Mouse (Mus musculus) thymus, postnatal 14 days (tissue): ENCODE data around the gene Dmrta2.
A peak's percentile ranks its signal among the peaks of the same experiment; 100 is the strongest.

Experiments used
- DNase-seq: peaks from one replicate; pipeline ENCODE4 v3.0.0; 2021

Gene Dmrta2

GRCm38 (mm10) chr4:109979461-109980320 is 1.8 kb downstream of the Dmrta2 start:
- no peak for DNase-seq

- no peak for DNase-seq
These were observed 2.6 kb downstream of the Dmrta2 start for GRCm38 (mm10) chr4:109980321-109981082.

DNA sequence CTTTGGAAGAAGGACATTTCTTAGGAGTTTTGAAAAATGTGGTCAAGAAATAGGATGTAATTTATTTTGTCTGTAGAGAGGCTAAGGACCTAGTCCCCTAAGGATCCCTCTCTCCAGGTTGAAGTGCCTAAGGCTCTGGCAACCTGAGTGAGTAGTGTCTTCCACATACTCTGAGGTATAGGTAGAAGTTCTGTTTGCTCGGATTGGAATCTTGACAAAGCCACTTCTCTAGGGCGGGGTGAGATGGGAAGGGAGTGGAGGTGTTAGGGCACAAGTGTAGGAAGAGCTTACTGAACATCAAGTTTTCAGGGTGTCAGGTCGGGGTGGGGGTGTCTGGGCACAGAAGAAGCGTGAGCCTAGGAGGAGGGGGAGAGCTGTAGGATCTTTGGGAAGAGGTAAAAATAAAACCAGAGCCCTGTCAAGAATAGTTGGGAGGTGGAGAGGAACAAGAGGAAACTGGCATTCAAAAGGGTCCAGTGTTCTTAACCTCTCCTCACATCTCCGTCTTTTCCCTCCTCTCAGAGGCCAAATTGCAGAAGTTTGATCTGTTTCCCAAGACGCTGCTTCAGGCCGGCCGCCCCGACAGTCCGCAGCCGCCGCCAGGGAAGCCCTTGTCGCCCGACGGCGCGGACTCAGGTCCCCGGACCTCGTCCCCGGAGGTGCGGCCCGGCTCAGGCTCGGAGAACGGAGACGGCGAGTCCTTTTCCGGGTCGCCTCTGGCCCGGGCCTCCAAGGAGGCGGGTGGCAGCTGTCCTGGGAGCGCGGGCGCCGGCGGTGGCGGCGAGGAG is 3.4 kb downstream of the Dmrta2 start:
- DNase-seq: no peak

GRCm38 (mm10) chr4:109981871-109982680 is 4.2 kb downstream of the Dmrta2 start:
- DNase-seq: no peak

DNA sequence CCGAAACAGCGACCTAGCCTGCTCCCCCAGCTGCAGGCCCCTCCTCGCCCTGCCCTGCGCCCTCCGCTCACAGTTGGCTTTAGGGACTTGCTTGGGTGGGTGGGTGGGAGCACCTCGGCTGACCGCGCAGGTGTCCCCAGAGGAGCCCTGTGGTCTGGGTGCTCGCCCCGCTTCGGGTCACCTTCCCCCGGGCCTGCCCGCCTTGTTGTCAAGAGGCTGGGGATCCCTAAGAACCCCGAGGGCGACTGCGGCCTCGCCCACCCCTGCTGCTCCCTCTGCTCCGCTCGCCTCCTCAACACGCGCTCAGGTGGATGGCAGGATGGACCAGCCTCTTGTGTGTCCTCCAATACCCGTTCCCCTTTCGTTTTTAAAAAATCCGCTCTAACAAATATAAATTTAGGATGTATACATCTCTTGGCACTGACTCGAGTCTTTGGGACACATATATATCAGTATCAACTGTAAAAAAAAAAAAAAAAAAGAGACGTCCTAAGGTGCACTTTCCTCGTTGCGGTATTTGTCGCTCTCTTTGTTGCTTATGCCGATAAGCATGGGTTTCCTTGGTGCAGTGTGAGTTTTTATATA is 4.9 kb downstream of the Dmrta2 start:
- DNase-seq: no peak

DNA sequence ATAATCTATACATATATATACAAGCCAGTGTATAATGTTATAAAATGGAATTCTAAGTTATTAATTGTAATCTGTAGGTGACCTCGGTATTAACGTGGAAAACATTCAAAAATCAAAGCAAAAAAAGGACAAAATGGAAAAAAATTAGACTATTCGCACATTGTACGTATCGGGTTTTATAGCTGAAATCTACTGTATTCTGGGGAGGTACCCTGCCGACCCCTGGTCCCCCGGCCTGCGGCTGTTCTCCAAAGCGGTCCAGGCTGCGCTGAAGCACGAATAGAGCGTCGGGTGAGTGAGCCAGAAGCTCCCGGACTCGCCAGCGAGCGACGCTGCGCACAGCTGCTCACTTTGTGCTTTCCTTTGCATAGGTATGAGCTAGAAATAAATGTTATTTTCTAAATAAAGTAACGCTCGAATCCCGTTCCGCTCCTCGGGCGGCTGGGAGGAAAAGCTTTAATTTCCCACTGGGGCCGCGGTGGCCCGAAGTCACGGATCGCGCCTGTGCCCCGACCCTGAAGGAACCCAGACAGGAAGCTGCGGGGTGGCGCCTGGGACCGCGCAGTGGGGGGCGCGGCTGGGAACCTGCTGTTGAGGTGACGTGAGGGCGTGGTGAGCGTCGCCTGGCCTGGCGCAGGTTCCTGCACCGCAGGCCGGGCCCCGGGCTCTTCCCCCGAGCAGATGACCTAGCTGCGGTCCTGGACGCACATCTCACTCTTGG is 5.6 kb downstream of the Dmrta2 start:
- DNase-seq: peak; percentile 8

GRCm38 (mm10) chr4:109984011-109984411 is 6.2 kb downstream of the Dmrta2 start:
- no peak for DNase-seq

- no peak for DNase-seq
These were observed 6.9 kb downstream of the Dmrta2 start for GRCm38 (mm10) chr4:109984496-109985423.

DNA sequence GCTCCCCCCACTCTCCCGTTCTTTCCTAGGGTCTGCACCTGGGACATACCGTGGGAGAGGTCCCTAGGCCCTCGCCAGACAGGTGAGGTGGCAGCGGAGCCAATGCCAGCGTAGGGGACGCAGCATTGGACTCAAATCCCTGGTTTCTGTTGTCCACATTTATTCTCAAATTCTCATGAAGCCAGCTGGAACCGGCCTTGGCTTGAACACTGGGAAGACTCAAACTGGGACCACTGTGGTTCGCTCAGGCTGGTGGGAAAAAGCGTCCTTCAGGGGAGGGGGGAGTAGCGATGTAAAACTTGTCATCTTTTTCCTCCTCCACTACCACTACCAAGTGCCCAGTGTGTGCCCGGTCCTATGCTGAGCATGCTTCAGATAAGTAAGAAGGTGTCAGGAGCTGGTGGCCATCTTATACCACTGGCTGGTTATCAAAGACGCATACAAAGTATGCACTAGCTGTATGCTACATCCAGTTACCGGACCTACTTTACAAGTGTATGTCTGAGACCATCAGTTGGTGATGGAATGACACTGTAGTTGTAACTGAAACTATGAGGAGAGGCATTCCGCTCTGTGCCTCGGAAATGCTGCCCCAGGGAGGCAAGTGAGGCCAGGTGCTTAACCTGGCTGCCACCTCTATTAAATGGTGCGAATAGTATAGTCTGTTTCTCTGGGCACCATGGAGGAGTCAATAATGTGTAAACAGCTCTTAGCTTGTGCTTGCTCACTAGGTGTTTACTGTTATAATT is 7.7 kb downstream of the Dmrta2 start:
- DNase-seq: no peak

DNA sequence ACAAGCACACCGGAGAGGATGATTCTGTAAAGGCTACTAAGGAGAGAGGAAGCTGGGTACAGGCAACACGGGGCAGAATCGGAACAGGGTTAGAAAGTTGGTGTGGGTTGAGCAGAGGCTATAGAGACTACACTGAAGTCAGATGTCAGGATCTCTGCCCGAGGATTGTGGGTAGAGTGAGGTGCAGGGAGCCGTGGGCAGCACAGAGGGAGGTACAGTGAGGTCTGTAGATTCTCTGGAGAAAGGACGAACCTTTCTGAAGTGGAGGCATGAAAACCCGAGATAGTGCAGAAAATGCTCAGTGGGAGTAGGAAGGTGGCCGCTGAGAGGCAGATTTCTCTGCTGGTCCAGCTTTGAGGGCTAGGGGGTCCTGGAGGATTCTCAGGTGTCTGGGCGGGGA is 8.4 kb downstream of the Dmrta2 start:
- no peak for DNase-seq

DNA sequence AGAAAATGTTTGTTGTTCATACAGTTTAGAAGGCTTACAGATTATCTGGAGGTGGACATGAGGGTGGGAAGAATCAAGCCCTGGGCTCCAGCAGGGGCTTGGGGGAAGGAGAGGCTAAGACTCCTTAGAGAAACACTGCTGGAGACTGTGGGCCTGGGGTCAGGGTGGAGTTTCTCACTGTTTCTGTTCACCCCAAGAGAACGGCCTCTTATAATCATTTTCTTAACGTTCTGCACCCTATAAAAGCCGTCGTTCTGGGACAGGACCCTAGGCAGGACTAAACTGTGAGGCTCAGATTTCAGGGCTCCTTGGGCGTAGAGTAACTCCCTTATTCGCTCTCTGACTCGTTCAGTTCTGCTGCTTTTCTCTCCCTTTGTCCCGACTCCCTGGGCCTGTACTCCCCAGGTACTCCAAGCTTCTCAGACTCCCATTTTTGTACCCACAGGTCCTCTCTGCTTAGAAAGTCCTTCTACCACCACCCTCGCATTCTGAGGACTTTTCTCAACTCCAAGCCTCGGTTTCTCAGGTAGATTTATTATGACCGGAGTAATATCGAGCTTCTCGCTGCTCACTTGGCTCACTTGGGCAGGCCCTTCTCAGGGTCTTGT is 9.0 kb downstream of the Dmrta2 start:
- DNase-seq: no peak

GRCm38 (mm10) chr4:109987560-109988362 is 9.9 kb downstream of the Dmrta2 start:
- no peak for DNase-seq

DNA sequence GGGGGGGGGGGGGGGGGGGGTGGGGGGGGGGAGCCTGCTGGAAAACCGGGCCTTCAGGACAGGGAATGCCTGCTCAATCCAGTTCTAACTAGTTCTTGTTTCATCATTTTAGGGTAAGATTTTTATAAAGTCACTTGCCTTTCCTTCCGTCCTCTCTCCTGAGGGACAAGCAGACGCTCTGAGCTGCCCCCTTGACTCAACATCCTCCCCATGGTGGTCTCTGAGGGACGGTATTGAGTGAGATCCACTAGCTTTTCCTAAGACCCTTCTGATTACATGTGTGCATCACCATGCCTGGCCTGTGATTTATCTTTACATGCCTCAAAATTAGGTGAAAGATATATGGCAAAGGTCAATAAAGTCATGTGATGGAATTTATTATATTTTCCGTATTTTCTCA is 10.6 kb downstream of the Dmrta2 start:
- DNase-seq: no peak

- no peak for DNase-seq
These were observed 11.4 kb downstream of the Dmrta2 start for GRCm38 (mm10) chr4:109989213-109989612.

DNA sequence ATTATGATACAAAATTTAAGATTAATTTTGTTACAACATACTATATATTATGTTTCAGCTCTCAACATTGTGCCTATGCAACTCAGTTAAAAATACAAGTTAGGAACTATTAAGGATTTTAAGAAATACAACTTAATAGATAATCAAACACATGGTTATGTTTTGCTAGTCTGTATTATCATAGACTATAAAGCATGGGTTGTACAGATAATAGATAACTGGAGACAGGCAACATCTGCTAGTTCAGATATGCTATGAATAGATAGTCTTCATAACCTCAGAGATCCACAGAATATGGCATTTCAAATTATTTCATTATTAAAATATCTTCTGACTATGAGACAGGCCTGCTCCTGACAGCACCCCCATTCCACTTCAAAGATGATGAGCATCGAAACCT is 28.2 kb downstream of the Dmrta2 start:
- DNase-seq: no peak

- DNase-seq: peak; percentile 12
These were observed 41.3 kb downstream of the Dmrta2 start for GRCm38 (mm10) chr4:110019145-110019544.

- DNase-seq: peak; percentile 75
These were observed 42.4 kb downstream of the Dmrta2 start for GRCm38 (mm10) chr4:110020255-110020654.
